Mouse (Mus musculus) midbrain, embryonic 11.5 days (tissue): Measurements from ENCODE around the gene Rps23. TPM values are rescaled to one million over a fixed set of nuclear protein-coding genes. Genes with fewer than 3 reads are reported as not detected.

Source experiments
- ATAC-seq: fragments of 200-750 bp; cut with Nextera tagmentation; 2 replicates; pipeline ENCODE4 v1.8.0; 2017; ENCODE audit warnings: moderate TSS enrichment, moderate library complexity; ENCODE audit not compliant: low FRiP score
- DNase-seq: peaks from one replicate; pipeline ENCODE4 v3.0.0; 2015; ENCODE audit warnings: low spot score; ENCODE audit errors: missing footprints
- H3K27ac ChIP-seq: fragments of 300-500 bp; sonication (generic); 2 replicates; pipeline ENCODE4 v1.5.1; 2014; ENCODE audit warnings: low read depth, low read length
- H3K27me3 ChIP-seq: fragments of 300-500 bp; sonication (generic); 2 replicates; pipeline ENCODE4 v1.6.1; 2014; ENCODE audit warnings: mild to moderate bottlenecking, low read length, moderate library complexity, mixed read lengths; ENCODE audit not compliant: control insufficient read depth, insufficient read depth
- H3K36me3 ChIP-seq: fragments of 300-500 bp; sonication (generic); 2 replicates; pipeline ENCODE4 v1.6.1; 2014; ENCODE audit warnings: mild to moderate bottlenecking, low read length, moderate library complexity, mixed read lengths; ENCODE audit not compliant: control insufficient read depth, insufficient read depth
- H3K4me1 ChIP-seq: fragments of 300-500 bp; sonication (generic); 2 replicates; pipeline ENCODE4 v1.6.1; 2014; ENCODE audit warnings: low read length; ENCODE audit not compliant: control insufficient read depth, insufficient read depth
- H3K4me2 ChIP-seq: fragments of 300-500 bp; sonication (generic); 2 replicates; pipeline ENCODE4 v1.6.1; 2014; ENCODE audit warnings: mild to moderate bottlenecking, moderate library complexity
- H3K4me3 ChIP-seq: fragments of 300-500 bp; sonication (generic); 2 replicates; pipeline ENCODE4 v1.5.1; 2014; ENCODE audit warnings: low read depth, low read length
- H3K9ac ChIP-seq: fragments of 300-500 bp; sonication (generic); 2 replicates; pipeline ENCODE4 v1.6.1; 2014; ENCODE audit warnings: low read length
- H3K9me3 ChIP-seq: fragments of 300-500 bp; sonication (generic); 2 replicates; pipeline ENCODE4 v1.6.1; 2016; ENCODE audit warnings: low read length; ENCODE audit not compliant: control insufficient read depth
- WGBS: fragments of 180-500 bp; shearing (Covaris S2); extraction: QIAGEN DNeasy Blood & Tissue Kit; methylation state at CpG from one replicate; pipeline ENCODE4 v1.1.7; 2014; 5-methylcytosine and 5-hydroxymethylcytosine counted together
- polyA plus RNA-seq: library from polyadenylated mRNA; unstranded; fragments of >200 nt; fragmentation: Nextera tagmentation; extraction: Ambion mirVana; gene quantifications from 2 replicates; pipeline ENCODE4 v1.2.1, GENCODE M21; 2014

Gene Rps23
- 229 and 231 TPM in 2 replicates for polyA plus RNA-seq

DNA sequence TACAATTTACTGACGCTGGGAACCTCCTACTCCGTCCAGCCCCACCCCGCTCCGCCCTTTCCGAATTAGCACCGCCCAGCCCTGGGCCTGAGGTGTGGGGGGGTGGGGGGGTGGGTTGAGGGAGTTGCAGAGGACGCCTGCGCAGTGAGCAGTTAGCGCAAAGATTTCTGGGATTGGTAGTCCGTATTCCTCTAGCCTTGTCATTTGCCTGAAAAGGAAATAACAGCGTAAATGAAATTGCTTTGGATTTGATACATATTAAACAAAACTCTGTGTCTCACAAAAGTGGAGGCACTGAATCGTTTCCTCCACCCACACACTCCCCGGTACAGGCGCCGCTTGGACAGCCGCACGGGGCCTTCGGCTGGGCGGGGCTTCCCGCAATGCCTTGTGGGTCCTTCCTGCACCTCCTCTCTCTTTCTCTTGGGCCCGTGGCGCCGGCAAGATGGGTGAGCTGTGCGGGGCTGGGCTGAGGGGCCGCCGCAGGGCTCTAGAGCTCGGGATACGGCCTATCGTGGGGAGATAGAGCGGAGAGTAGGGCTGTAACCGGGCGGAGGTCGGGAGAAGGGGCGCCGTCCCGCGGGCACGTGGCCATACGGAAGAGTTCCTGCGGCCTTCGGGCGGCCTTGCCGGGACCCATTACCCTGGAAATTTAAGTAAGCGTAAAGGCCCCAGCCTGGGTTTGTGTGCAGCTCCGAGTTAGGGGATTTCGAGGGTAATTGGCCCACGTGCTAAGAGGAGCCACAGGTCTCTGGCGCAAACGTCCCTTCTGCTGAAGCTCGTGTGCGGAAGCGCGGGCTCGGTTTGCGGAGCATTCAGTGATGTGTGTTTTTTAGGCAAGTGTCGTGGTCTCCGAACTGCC, at the start of gene Rps23:
Rps23 (plus strand) TSS at position 208 of the 862 bp plus-strand sequence.
- H3K4me3 ChIP-seq, result peak within 1 kb of the TSS; percentile 89
- H3K4me1 ChIP-seq, result peaks cover 6% of the 10 kb centered on the region; the same call in 1 of the 2 replicates
- peak within 1 kb of the TSS; percentile 70 for H3K4me2 ChIP-seq
- peak within 1 kb of the TSS; percentile 89 for H3K9ac ChIP-seq
- no peaks in the 10 kb centered on the region for H3K9me3 ChIP-seq
- DNase-seq, result peak; percentile 100
- under 1% methylated on average over 56 of the region's 57 CpGs for WGBS
- H3K27ac ChIP-seq, result peak within 1 kb of the TSS; percentile 26; the same call in 1 of the 2 replicates
- H3K36me3 ChIP-seq, result peaks cover 11% of the 10 kb centered on the region; the same call in 1 of the 2 replicates
- H3K27me3 ChIP-seq, result no peaks in the 10 kb centered on the region
- ATAC-seq, result peak; percentile 99

GRCm38 (mm10) chr13:90881727-90882429, 40.9 kb upstream of the Rps23 start:
- Histone ChIP-seq H3K27ac (no peak overlapping the region), H3K36me3 (no peaks in the 10 kb centered on the region), H3K4me2 (no peak overlapping the region), H3K4me1 (no peaks in the 10 kb centered on the region), H3K27me3 (no peaks in the 10 kb centered on the region), H3K4me3 (no peak overlapping the region), H3K9ac (no peak overlapping the region), H3K9me3 (no peaks in the 10 kb centered on the region)
- 67% methylated on average over 1 of the region's 1 CpGs for WGBS
- DNase-seq (no peak), ATAC-seq (no peak)

GRCm38 (mm10) chr13:90885856-90886532, 36.8 kb upstream of the Rps23 start:
- H3K4me3 ChIP-seq, result peak overlapping the region; percentile 31
- H3K4me1 ChIP-seq, result no peaks in the 10 kb centered on the region
- ATAC-seq (peak; percentile 47), DNase-seq (no peak)
- H3K36me3 ChIP-seq, result no peaks in the 10 kb centered on the region
- H3K27me3 ChIP-seq, result no peaks in the 10 kb centered on the region
- 57% methylated on average over 13 of the region's 13 CpGs for WGBS
- H3K4me2 ChIP-seq, result peak overlapping the region; percentile 52
- H3K27ac ChIP-seq, result no peak overlapping the region
- no peak overlapping the region for H3K9ac ChIP-seq
- H3K9me3 ChIP-seq, result no peaks in the 10 kb centered on the region

DNA sequence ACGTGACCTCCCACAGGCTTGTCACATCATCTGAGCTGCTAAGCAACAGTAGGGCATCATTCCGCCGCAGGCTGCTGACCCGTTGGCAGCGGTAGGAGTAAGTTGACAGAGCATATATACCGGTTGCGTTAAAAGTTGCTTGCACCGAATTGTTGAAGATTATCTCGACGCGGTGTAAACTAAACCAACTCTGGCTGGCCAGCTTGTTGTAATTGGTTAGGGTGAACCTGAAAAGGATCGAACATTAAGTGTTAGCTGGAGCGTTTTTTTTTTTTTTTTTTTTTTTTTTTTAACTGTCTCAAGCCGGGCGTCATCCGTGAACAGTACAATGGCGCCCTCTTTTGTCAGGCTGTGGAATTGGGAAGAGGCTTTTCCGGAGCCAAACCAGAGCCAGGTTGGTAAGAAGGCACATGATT, 36.2 kb upstream of the Rps23 start:
- Histone ChIP-seq H3K9me3 (no peaks in the 10 kb centered on the region), H3K4me2 (peak overlapping the region; percentile 52), H3K9ac (no peak overlapping the region), H3K27ac (no peak overlapping the region), H3K36me3 (no peaks in the 10 kb centered on the region), H3K27me3 (no peaks in the 10 kb centered on the region), H3K4me3 (peak overlapping the region; percentile 31), H3K4me1 (no peaks in the 10 kb centered on the region)
- DNase-seq (peak; percentile 97), ATAC-seq (peak; percentile 76)
- 2% methylated on average over 18 of the region's 18 CpGs for WGBS

GRCm38 (mm10) chr13:90890111-90890510, 32.6 kb upstream of the Rps23 start:
- Histone ChIP-seq H3K9me3 (no peaks in the 10 kb centered on the region), H3K4me2 (no peak overlapping the region), H3K27me3 (no peaks in the 10 kb centered on the region), H3K27ac (no peak overlapping the region), H3K9ac (no peak overlapping the region), H3K4me3 (no peak overlapping the region), H3K4me1 (no peaks in the 10 kb centered on the region), H3K36me3 (no peaks in the 10 kb centered on the region)
- no peak for ATAC-seq
- DNase-seq, result no peak
- WGBS, result 90% methylated on average over 5 of the region's 5 CpGs

GRCm38 (mm10) chr13:90894819-90895218, 27.9 kb upstream of the Rps23 start:
- no peaks in the 10 kb centered on the region for H3K9me3 ChIP-seq
- no peaks in the 10 kb centered on the region for H3K27me3 ChIP-seq
- no peak overlapping the region for H3K9ac ChIP-seq
- no peak for DNase-seq
- WGBS, result 95% methylated on average over 4 of the region's 4 CpGs
- no peak overlapping the region for H3K4me3 ChIP-seq
- H3K27ac ChIP-seq, result no peak overlapping the region
- no peak for ATAC-seq
- no peaks in the 10 kb centered on the region for H3K4me1 ChIP-seq
- H3K4me2 ChIP-seq, result no peak overlapping the region
- no peaks in the 10 kb centered on the region for H3K36me3 ChIP-seq

GRCm38 (mm10) chr13:90896098-90896497, 26.7 kb upstream of the Rps23 start:
- no peak for ATAC-seq
- Histone ChIP-seq H3K27ac (no peak overlapping the region), H3K36me3 (no peaks in the 10 kb centered on the region), H3K27me3 (no peaks in the 10 kb centered on the region), H3K4me2 (no peak overlapping the region), H3K9me3 (no peaks in the 10 kb centered on the region), H3K4me3 (no peak overlapping the region), H3K9ac (no peak overlapping the region), H3K4me1 (no peaks in the 10 kb centered on the region)
- DNase-seq, result no peak
- WGBS, result 16% methylated on average over 2 of the region's 2 CpGs

DNA sequence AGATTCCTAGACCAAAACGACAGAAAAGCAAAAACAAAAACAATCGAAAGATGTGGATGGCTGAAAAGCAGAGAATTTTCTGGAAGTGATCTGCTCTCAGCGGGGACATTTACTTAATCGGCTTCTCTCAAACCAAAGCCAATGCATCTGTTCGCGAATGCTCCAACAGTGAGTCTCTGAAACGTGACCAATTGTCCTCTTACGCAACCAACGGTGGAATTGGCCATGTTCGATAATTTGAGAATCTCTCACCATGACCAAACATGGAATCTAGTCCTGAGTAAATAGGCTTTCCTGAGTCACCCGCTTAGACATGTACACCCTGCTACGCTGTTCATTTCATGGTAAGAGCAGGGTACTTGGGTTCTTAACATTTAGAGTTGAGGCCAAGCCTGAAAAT, 25.9 kb upstream of the Rps23 start:
- no peak for DNase-seq
- ATAC-seq, result no peak
- Histone ChIP-seq H3K27ac (no peak overlapping the region), H3K9me3 (no peaks in the 10 kb centered on the region), H3K9ac (no peak overlapping the region), H3K27me3 (no peaks in the 10 kb centered on the region), H3K36me3 (no peaks in the 10 kb centered on the region), H3K4me1 (no peaks in the 10 kb centered on the region), H3K4me3 (no peak overlapping the region), H3K4me2 (no peak overlapping the region)
- 88% methylated on average over 12 of the region's 12 CpGs for WGBS
